Mouse (Mus musculus): Measurements from ENCODE around the gene Anapc16. TPM values are rescaled to one million over a fixed set of nuclear protein-coding genes. Genes with fewer than 3 reads are reported as not detected.

Gene Anapc16
- polyA plus RNA-seq, 1 experiment from 2014 or later, result 67.8 TPM

GRCm38 (mm10) chr10:59964504-59965361, 38.2 kb downstream of the Anapc16 start:
- H3K27me3 ChIP-seq, result no peaks in the 10 kb centered on the region
- ATAC-seq (no peak), DNase-seq (ENCODE audit: low read depth, low spot score) (no peak)
- in situ Hi-C loops (cut with MboI; ENCODE audit: low pct_unique_long_range_greater_than_20kb), result no loop called here
- no peak for TF ChIP-seq CTCF (IDR thresholded peaks at IDR 0.05)
- POLR2A ChIA-PET, result interaction anchor here (1.2 kb wide), 2 partner anchors 13 to 15 kb away, joined by 3 to 4 read pairs; partner anchors contain the start of gene Ddit4
- CTCF ChIA-PET, result interaction anchor here (1.5 kb wide), 1 partner anchor 13 kb away, joined by 9 read pairs; no protein-coding TSS in a partner anchor

- TF ChIP-seq CTCF (IDR thresholded peaks at IDR 0.05), result no peak
- ATAC-seq (no peak), DNase-seq (ENCODE audit: low read depth, low spot score) (no peak)
- in situ Hi-C loops (cut with MboI; ENCODE audit: low pct_unique_long_range_greater_than_20kb), result no loop called here
- ChIA-PET CTCF (interaction anchor here (1.0 kb wide), 1 partner anchor 69 kb away, joined by 5 read pairs; no protein-coding TSS in a partner anchor), POLR2A (interaction anchor here (1.2 kb wide), 1 partner anchor 16 kb away, joined by 3 read pairs; no protein-coding TSS in a partner anchor)
- H3K27me3 ChIP-seq, result no peaks in the 10 kb centered on the region
Measured at GRCm38 (mm10) chr10:59963609-59964008, 39.3 kb downstream of the Anapc16 start.

- CTCF ChIA-PET, result no interaction called here
- in situ Hi-C loops (cut with MboI; ENCODE audit: low pct_unique_long_range_greater_than_20kb), result no loop called here
- no peaks in the 10 kb centered on the region for H3K27me3 ChIP-seq
- ATAC-seq (no peak), DNase-seq (ENCODE audit: low read depth, low spot score) (no peak)
- TF ChIP-seq CTCF (IDR thresholded peaks at IDR 0.05), result no peak
- POLR2A ChIA-PET, result interaction anchor here (1.0 kb wide), 1 partner anchor 43 kb away, joined by 3 read pairs; the partner anchor contains the start of genes Anapc16 and Ascc1
Measured at GRCm38 (mm10) chr10:59959517-59959916, 43.4 kb downstream of the Anapc16 start.

GRCm38 (mm10) chr10:59958458-59958857, 44.5 kb downstream of the Anapc16 start:
- no peaks in the 10 kb centered on the region for H3K27me3 ChIP-seq
- in situ Hi-C loops (cut with MboI; ENCODE audit: low pct_unique_long_range_greater_than_20kb), result no loop called here
- TF ChIP-seq CTCF (IDR thresholded peaks at IDR 0.05), result no peak
- ChIA-PET POLR2A (interaction anchor here (0.6 to 1.0 kb wide), 2 partner anchors 16 to 44 kb away, joined by 3 to 4 read pairs; partner anchors contain the start of genes Anapc16 and Ascc1), CTCF (no interaction called here)
- DNase-seq (ENCODE audit: low read depth, low spot score), result no peak
- ATAC-seq, result no peak

GRCm38 (mm10) chr10:59957171-59958149, 45.5 kb downstream of the Anapc16 start:
- in situ Hi-C loops (cut with MboI; ENCODE audit: low pct_unique_long_range_greater_than_20kb), result no loop called here
- H3K27me3 ChIP-seq, result no peaks in the 10 kb centered on the region
- ATAC-seq (no peak), DNase-seq (ENCODE audit: low read depth, low spot score) (no peak)
- ChIA-PET POLR2A (interaction anchor here (0.6 kb wide), 1 partner anchor 17 kb away, joined by 4 read pairs; no protein-coding TSS in a partner anchor), CTCF (interaction anchor here (1.3 kb wide), 1 partner anchor 63 kb away, joined by 5 read pairs; no protein-coding TSS in a partner anchor)
- no peak for TF ChIP-seq CTCF (IDR thresholded peaks at IDR 0.05)

GRCm38 (mm10) chr10:59956681-59957080, 46.3 kb downstream of the Anapc16 start:
- TF ChIP-seq CTCF (IDR thresholded peaks at IDR 0.05), result no peak
- in situ Hi-C loops (cut with MboI; ENCODE audit: low pct_unique_long_range_greater_than_20kb), result no loop called here
- DNase-seq (ENCODE audit: low read depth, low spot score) (no peak), ATAC-seq (no peak)
- POLR2A ChIA-PET, result interaction anchor here (1.2 kb wide), 1 partner anchor 11 kb away, joined by 5 read pairs; no protein-coding TSS in a partner anchor
- CTCF ChIA-PET, result interaction anchor here (1.3 kb wide), 1 partner anchor 63 kb away, joined by 5 read pairs; no protein-coding TSS in a partner anchor
- no peaks in the 10 kb centered on the region for H3K27me3 ChIP-seq

GRCm38 (mm10) chr10:59953564-59954039, 49.3 kb downstream of the Anapc16 start:
- ChIA-PET POLR2A (no interaction called here), CTCF (no interaction called here)
- no peak for TF ChIP-seq CTCF (IDR thresholded peaks at IDR 0.05)
- H3K27me3 ChIP-seq, result no peaks in the 10 kb centered on the region
- ATAC-seq (no peak), DNase-seq (ENCODE audit: low read depth, low spot score) (no peak)
- in situ Hi-C loops (cut with MboI; ENCODE audit: low pct_unique_long_range_greater_than_20kb), result no loop called here

- ChIA-PET POLR2A (no interaction called here), CTCF (no interaction called here)
- in situ Hi-C loops (cut with MboI; ENCODE audit: low pct_unique_long_range_greater_than_20kb), result no loop called here
- DNase-seq (ENCODE audit: low read depth, low spot score) (no peak), ATAC-seq (no peak)
- no peak for TF ChIP-seq CTCF (IDR thresholded peaks at IDR 0.05)
- no peaks in the 10 kb centered on the region for H3K27me3 ChIP-seq
Measured at GRCm38 (mm10) chr10:59952781-59953563, 50.0 kb downstream of the Anapc16 start.

GRCm38 (mm10) chr10:59952152-59952780, 50.7 kb downstream of the Anapc16 start:
- H3K27me3 ChIP-seq, result no peaks in the 10 kb centered on the region
- CTCF ChIA-PET, result interaction anchor here (4.3 kb wide), 1 partner anchor 54 kb away, joined by 34 read pairs; no protein-coding TSS in a partner anchor
- POLR2A ChIA-PET, result interaction anchor here (0.9 to 3.2 kb wide), 6 partner anchors 12 to 57 kb away, joined by 3 to 22 read pairs (median 7); no protein-coding TSS in a partner anchor
- ATAC-seq, result no peak
- no peak for DNase-seq (ENCODE audit: low read depth, low spot score)
- in situ Hi-C loops (cut with MboI; ENCODE audit: low pct_unique_long_range_greater_than_20kb), result no loop called here
- no peak for TF ChIP-seq CTCF (IDR thresholded peaks at IDR 0.05)

All from Patski (cell line).